Mouse (Mus musculus) G1E (cell line): Measurements from ENCODE around the gene Dgkz. TPM values are rescaled to one million over a fixed set of nuclear protein-coding genes. Genes with fewer than 3 reads are reported as not detected.
A peak's percentile ranks its signal among the peaks of the same experiment; 100 is the strongest.

Source experiments
- ATAC-seq: 2 replicates; pipeline ENCODE4 v1.8.0; 2016; ENCODE audit warnings: mild to moderate bottlenecking; ENCODE audit not compliant: insufficient number of reproducible peaks, poor library complexity, low FRiP score, severe bottlenecking; ENCODE audit errors: extremely low read depth
- DNase-seq: peaks from one replicate; pipeline ENCODE4 v3.0.0; 2012; ENCODE audit warnings: low spot score
- H3K27me3 ChIP-seq: 2 replicates; pipeline ENCODE4 v1.6.1; 2012; ENCODE audit warnings: mild to moderate bottlenecking, low read length, inconsistent platforms; ENCODE audit not compliant: insufficient read depth
- H3K36me3 ChIP-seq: replicated peaks from 2 replicates; pipeline ENCODE3; 2012; ENCODE audit warnings: mild to moderate bottlenecking, inconsistent platforms
- H3K4me1 ChIP-seq: 2 replicates; pipeline ENCODE4 v1.6.1; 2012; ENCODE audit warnings: low read depth, low read length, inconsistent platforms, mixed read lengths; ENCODE audit not compliant: insufficient read depth
- H3K4me3 ChIP-seq: 2 replicates; pipeline ENCODE4 v1.5.1; 2012; ENCODE audit warnings: low read depth, mild to moderate bottlenecking, inconsistent platforms, low read length, moderate library complexity, mixed read lengths
- H3K9me3 ChIP-seq: replicated peaks from 2 replicates; pipeline ENCODE4 v1.6.1; 2012; ENCODE audit warnings: inconsistent platforms
- CTCF ChIP-seq: IDR thresholded peaks from 2 replicates; pipeline ENCODE4 v1.5.1; 2012; ENCODE audit warnings: low read depth, low read length, inconsistent platforms, mixed read lengths
- GATA1 ChIP-seq: IDR thresholded peaks from 2 replicates; pipeline ENCODE4 v1.6.1; 2012; ENCODE audit warnings: borderline replicate concordance, low read length, inconsistent platforms, mixed read lengths
- GATA2 ChIP-seq: IDR thresholded peaks from 2 replicates; pipeline ENCODE4 v1.6.1; 2012; ENCODE audit warnings: low read depth, low read length, inconsistent platforms, borderline replicate concordance
- POLR2AphosphoS5 ChIP-seq: IDR thresholded peaks from 2 replicates; pipeline ENCODE4 v1.6.1; 2012; ENCODE audit warnings: low read depth, low read length, inconsistent platforms; ENCODE audit not compliant: insufficient replicate concordance
- TAL1 ChIP-seq: conservative IDR thresholded peaks from 2 replicates; pipeline ENCODE4 v1.6.1; 2012; ENCODE audit warnings: low read depth, low read length, inconsistent platforms, mixed read lengths
- polyA plus RNA-seq: library from polyadenylated mRNA; stranded (reverse); fragments of >175 nt; gene quantifications from 2 replicates; pipeline ENCODE4 v1.2.3, GENCODE M21; 2012
- total RNA-seq, 2 experiments: library from RNA; stranded (forward) in 1 of 2; stranded (reverse) in 1 of 2; fragments of 200-1000 nt in 1 of 2; fragments of >200 nt in 1 of 2; fragmentation: Nextera tagmentation in 1 of 2; gene quantifications; 2 replicates each; pipeline ENCODE4 v1.2.3; 2014 to 2017

Gene Dgkz
- total and polyA plus RNA-seq, 3 experiments: 115 to 416 (median 290) TPM

DNA sequence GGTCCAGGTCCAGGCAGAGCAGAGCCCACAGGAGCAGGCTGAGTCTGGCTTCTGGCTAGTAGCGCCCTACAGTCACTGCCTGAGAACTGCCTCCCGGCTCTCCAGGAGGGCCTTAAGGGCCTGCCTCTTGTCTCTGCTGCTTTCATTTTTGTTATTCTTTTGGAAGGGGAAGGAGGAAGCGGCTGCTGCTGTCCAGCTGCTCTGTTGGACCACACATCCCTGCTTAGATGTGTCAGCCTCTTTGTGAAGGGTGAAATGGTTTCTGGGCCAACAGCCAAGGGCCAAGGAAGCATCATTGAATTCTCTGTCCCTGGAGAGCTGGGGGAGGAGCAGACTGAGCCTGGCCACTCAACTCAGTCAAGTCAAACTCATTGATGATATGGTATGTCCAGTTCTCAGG is 41.3 kb upstream of the Dgkz start:
- ATAC-seq (no peak), DNase-seq (no peak)
- no peak overlapping the region for H3K4me3 ChIP-seq
- no peaks in the 10 kb centered on the region for H3K9me3 ChIP-seq
- no peak for TF ChIP-seq TAL1
- no peak for TF ChIP-seq GATA1
- no peak for TF ChIP-seq POLR2AphosphoS5
- no peak for TF ChIP-seq GATA2
- no peak for TF ChIP-seq CTCF
- no peaks in the 10 kb centered on the region for H3K36me3 ChIP-seq
- H3K4me1 ChIP-seq: no peaks in the 10 kb centered on the region
- H3K27me3 ChIP-seq: peaks cover 22% of the 10 kb centered on the region

GRCm38 (mm10) chr2:92014891-92015290 is 39.2 kb upstream of the Dgkz start:
- H3K4me1 ChIP-seq: no peaks in the 10 kb centered on the region; the same call in 1 of the 2 replicates
- no peaks in the 10 kb centered on the region for H3K36me3 ChIP-seq
- peaks cover 34% of the 10 kb centered on the region for H3K27me3 ChIP-seq
- DNase-seq: no peak
- no peak for ATAC-seq
- TF ChIP-seq POLR2AphosphoS5: no peak
- TF ChIP-seq CTCF: no peak
- TF ChIP-seq GATA2: no peak
- TF ChIP-seq TAL1: no peak
- no peak for TF ChIP-seq GATA1
- H3K9me3 ChIP-seq: no peaks in the 10 kb centered on the region
- no peak overlapping the region for H3K4me3 ChIP-seq

GRCm38 (mm10) chr2:92014248-92014647 is 38.6 kb upstream of the Dgkz start:
- peaks cover 32% of the 10 kb centered on the region for H3K27me3 ChIP-seq
- H3K4me3 ChIP-seq: no peak overlapping the region
- TF ChIP-seq TAL1: no peak
- no peak for TF ChIP-seq POLR2AphosphoS5
- TF ChIP-seq CTCF: no peak
- TF ChIP-seq GATA1: no peak
- no peak for TF ChIP-seq GATA2
- DNase-seq: no peak
- H3K36me3 ChIP-seq: no peaks in the 10 kb centered on the region
- H3K4me1 ChIP-seq: no peaks in the 10 kb centered on the region; the same call in 1 of the 2 replicates
- ATAC-seq: no peak
- no peaks in the 10 kb centered on the region for H3K9me3 ChIP-seq

GRCm38 (mm10) chr2:92012768-92013445 is 37.2 kb upstream of the Dgkz start:
- Histone ChIP-seq H3K36me3 (no peaks in the 10 kb centered on the region), H3K4me3 (no peak overlapping the region), H3K4me1 (peaks cover 10% of the 10 kb centered on the region), H3K9me3 (no peaks in the 10 kb centered on the region), H3K27me3 (peaks cover 29% of the 10 kb centered on the region)
- ATAC-seq: no peak
- TF ChIP-seq POLR2AphosphoS5 (no peak), GATA1 (no peak), GATA2 (no peak), CTCF (no peak), TAL1 (no peak)
- DNase-seq: no peak

DNA sequence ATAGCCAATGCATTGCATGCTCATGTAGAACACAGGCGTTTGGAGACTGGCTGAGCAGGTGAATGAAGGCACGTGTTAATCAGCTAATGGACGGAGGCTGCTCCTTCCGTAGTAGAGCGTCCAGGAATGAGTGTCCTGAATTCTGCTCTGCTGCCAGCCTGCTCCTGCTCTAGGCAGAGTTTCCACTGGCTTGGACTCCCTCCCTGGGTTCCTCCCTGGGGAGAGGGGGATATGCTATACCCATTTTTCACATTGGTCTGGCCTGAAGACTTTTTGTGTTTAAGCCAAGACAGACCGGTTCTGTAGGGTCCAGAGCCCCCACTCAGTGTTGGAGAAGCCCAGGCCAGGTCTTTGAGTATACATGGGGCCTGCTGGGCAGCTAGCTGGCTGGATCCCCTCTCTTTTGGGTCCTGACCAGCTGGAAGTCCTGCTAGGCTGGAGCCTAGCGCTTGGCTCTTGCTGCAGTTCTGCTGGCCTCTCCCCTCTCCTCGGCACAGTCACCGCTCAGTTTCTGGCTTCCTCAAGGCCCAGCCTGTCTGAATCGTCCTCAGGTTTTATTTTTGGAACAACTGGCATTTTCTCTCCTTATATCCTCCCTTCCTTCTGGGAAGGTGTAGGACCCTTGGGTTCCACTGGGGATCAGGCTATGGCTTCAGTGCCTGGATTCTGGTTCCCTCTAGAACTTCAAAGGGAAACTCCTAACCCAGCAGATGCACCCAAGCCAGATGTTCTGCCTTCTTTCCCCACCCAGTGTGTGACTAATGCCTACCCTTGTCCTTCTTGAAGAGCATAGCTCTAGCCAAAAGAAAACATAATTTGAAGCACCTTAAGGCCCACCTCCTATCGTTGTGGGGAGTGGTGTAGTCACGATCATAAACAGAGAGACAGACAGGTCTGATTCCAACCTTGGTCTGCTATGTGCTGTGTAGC is 36.0 kb upstream of the Dgkz start:
- H3K9me3 ChIP-seq: no peaks in the 10 kb centered on the region
- TF ChIP-seq POLR2AphosphoS5: no peak
- no peak for TF ChIP-seq TAL1
- no peak for TF ChIP-seq CTCF
- no peak for TF ChIP-seq GATA1
- no peak for TF ChIP-seq GATA2
- DNase-seq (no peak), ATAC-seq (no peak)
- no peaks in the 10 kb centered on the region for H3K36me3 ChIP-seq
- no peak overlapping the region for H3K4me3 ChIP-seq
- peaks cover 22% of the 10 kb centered on the region for H3K4me1 ChIP-seq
- peaks cover 33% of the 10 kb centered on the region for H3K27me3 ChIP-seq

DNA sequence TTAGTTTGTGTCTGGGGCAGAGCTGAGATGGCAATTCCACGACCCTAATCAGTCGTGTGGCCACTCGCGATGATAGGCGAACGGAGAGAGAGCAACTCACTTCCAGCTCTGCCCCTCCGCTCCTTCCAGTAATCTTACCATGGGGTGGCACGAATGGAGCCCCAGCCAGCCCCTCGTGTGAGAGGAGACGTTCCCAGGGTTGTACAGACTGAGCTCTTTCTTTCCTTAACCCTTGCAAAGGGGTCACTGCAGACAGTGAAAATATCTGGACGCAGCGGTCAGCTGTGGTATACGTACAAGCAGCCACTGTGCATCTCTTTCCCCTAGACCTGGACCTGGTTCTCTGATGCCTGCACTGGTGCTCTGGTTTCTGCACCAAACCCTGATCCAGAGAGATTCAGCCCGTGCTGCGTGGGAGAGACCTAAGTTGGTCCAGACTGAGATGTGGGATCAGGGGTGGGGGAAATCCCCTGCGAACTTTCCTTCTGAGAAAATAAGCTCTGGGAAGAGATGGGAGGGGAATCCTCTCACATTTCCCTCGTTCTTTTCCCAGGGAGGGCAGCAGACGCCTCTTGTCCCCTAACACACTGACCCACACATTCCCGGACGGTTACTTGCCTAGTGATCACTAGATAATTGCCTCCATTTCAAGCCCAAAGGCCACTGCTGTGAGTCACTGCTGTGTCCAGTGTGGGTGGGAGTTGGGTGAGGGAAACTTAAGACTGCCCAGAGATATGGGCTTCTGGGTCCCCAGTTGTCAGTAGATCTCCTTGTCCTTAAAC is 33.1 kb upstream of the Dgkz start:
- Histone ChIP-seq H3K9me3 (no peaks in the 10 kb centered on the region), H3K4me1 (peaks cover 26% of the 10 kb centered on the region), H3K36me3 (no peaks in the 10 kb centered on the region), H3K27me3 (peaks cover 50% of the 10 kb centered on the region), H3K4me3 (peak overlapping the region; percentile 71)
- TF ChIP-seq GATA2: no peak
- no peak for TF ChIP-seq TAL1
- no peak for TF ChIP-seq GATA1
- no peak for TF ChIP-seq POLR2AphosphoS5
- TF ChIP-seq CTCF: no peak
- DNase-seq (no peak), ATAC-seq (no peak)
